Mouse (Mus musculus) CH12.LX (cell line): ENCODE results near the gene Hyal2. TPM values are rescaled to one million over a fixed set of nuclear protein-coding genes. Genes with fewer than 3 reads are reported as not detected.

Source experiments
- DNase-seq: peaks from one replicate; pipeline ENCODE4 v3.0.0-alpha.2; 2013; ENCODE audit errors: extremely low read depth
- H3K27ac ChIP-seq: 2 replicates; pipeline ENCODE4 v1.5.1; 2012; ENCODE audit warnings: low read depth, mild to moderate bottlenecking, control low read depth, moderate library complexity; ENCODE audit not compliant: insufficient read depth
- H3K27me3 ChIP-seq: replicated peaks from 2 replicates; pipeline ENCODE3; 2012; ENCODE audit warnings: inconsistent platforms
- H3K36me3 ChIP-seq, 2 experiments: replicated peaks in 1 of 2; 2 replicates each; pipeline versions ENCODE3 to v1.6.1; 2012; ENCODE audit warnings: inconsistent platforms in 1 of 2, low read length in 1 of 2, mild to moderate bottlenecking in 1 of 2, mixed read lengths in 1 of 2, moderate library complexity in 1 of 2; ENCODE audit not compliant: control insufficient read depth in 1 of 2, insufficient read depth in 1 of 2
- H3K4me1 ChIP-seq, 2 experiments: 2 replicates each; pipeline ENCODE4 v1.6.1; 2012; ENCODE audit warnings: inconsistent platforms in 1 of 2, moderate library complexity in 1 of 2; ENCODE audit not compliant: insufficient read depth in 2 of 2, control insufficient read depth in 1 of 2
- H3K4me2 ChIP-seq: 2 replicates; pipeline ENCODE4 v1.6.1; 2012; ENCODE audit warnings: low read depth, mild to moderate bottlenecking, control low read depth; ENCODE audit not compliant: poor library complexity, insufficient read depth, severe bottlenecking
- H3K4me3 ChIP-seq, 3 experiments: fragments of 150-350 bp in 1 of 3; sonication (generic) in 1 of 3; replicated peaks in 1 of 3; 2 replicates each; pipeline versions ENCODE3 to v1.5.1; 2011 to 2012; ENCODE audit warnings: low read depth in 2 of 3, low read length in 2 of 3, mild to moderate bottlenecking in 2 of 3, moderate library complexity in 2 of 3, control low read depth in 1 of 3, improper control_type of control experiment in 1 of 3, inconsistent platforms in 1 of 3, mixed read lengths in 1 of 3; ENCODE audit not compliant: poor library complexity in 1 of 3
- H3K79me2 ChIP-seq: replicated peaks from 2 replicates; pipeline ENCODE4 v1.6.1; 2012; ENCODE audit warnings: mild to moderate bottlenecking, moderate library complexity; ENCODE audit not compliant: control insufficient read depth, poor library complexity, insufficient read depth, severe bottlenecking; ENCODE audit errors: extremely low read depth
- H3K9ac ChIP-seq: 2 replicates; pipeline ENCODE4 v1.6.1; 2012; ENCODE audit warnings: low read depth, mild to moderate bottlenecking, control low read depth, moderate library complexity; ENCODE audit not compliant: insufficient read depth
- H3K9me3 ChIP-seq: replicated peaks from 2 replicates; pipeline ENCODE3; 2012; ENCODE audit warnings: low read length, inconsistent platforms, mixed read lengths
- BHLHE40 ChIP-seq: IDR thresholded peaks from 2 replicates; pipeline ENCODE4 v1.6.1; 2011; ENCODE audit warnings: mild to moderate bottlenecking, low read depth, low read length, improper control_type of control experiment
- CHD2 ChIP-seq: IDR thresholded peaks from 2 replicates; pipeline ENCODE4 v1.6.1; 2011; ENCODE audit warnings: low read length, improper control_type of control experiment
- ELF1 ChIP-seq: IDR thresholded peaks from 2 replicates; pipeline ENCODE4 v1.6.1; 2014; ENCODE audit warnings: low read depth, mild to moderate bottlenecking, inconsistent platforms, low read length, improper control_type of control experiment
- EP300 ChIP-seq: IDR thresholded peaks from 2 replicates; pipeline ENCODE4 v1.6.1; 2011; ENCODE audit warnings: low read length, improper control_type of control experiment
- ETS1 ChIP-seq: conservative IDR thresholded peaks from 2 replicates; pipeline ENCODE4 v1.6.1; 2012; ENCODE audit warnings: low read depth, mild to moderate bottlenecking, inconsistent platforms, low read length, improper control_type of control experiment, moderate library complexity
- GABPA ChIP-seq: IDR thresholded peaks from 2 replicates; pipeline ENCODE4 v1.6.1; 2012; ENCODE audit warnings: low read depth, low read length, improper control_type of control experiment, inconsistent platforms; ENCODE audit not compliant: insufficient replicate concordance
- HCFC1 ChIP-seq: IDR thresholded peaks from 2 replicates; pipeline ENCODE4 v1.6.1; 2012; ENCODE audit warnings: low read depth, mild to moderate bottlenecking, inconsistent platforms, low read length, improper control_type of control experiment
- JUN ChIP-seq: IDR thresholded peaks from 2 replicates; pipeline ENCODE4 v1.6.1; 2011; ENCODE audit warnings: low read depth, mild to moderate bottlenecking, low read length, improper control_type of control experiment, moderate library complexity; ENCODE audit not compliant: insufficient read depth
- MAZ ChIP-seq: IDR thresholded peaks from 2 replicates; pipeline ENCODE4 v1.6.1; 2012; ENCODE audit warnings: low read depth, mild to moderate bottlenecking, inconsistent platforms, low read length, improper control_type of control experiment, moderate library complexity
- MXI1 ChIP-seq: IDR thresholded peaks from 2 replicates; pipeline ENCODE4 v1.6.1; 2011; ENCODE audit warnings: mild to moderate bottlenecking, low read depth, low read length, improper control_type of control experiment
- NELFE ChIP-seq: IDR thresholded peaks from 2 replicates; pipeline ENCODE4 v1.6.1; 2011; ENCODE audit warnings: low read depth, low read length, improper control_type of control experiment
- PAX5 ChIP-seq: IDR thresholded peaks from 2 replicates; pipeline ENCODE4 v1.6.1; 2012; ENCODE audit warnings: low read length, inconsistent platforms, mixed read lengths
- POLR2A ChIP-seq: IDR thresholded peaks from 2 replicates; pipeline ENCODE4 v1.6.1; 2011; ENCODE audit warnings: low read depth, mild to moderate bottlenecking, improper control_type of control experiment, low read length
- RCOR1 ChIP-seq: conservative IDR thresholded peaks from 2 replicates; pipeline ENCODE4 v1.6.1; 2012; ENCODE audit warnings: low read depth, mild to moderate bottlenecking, inconsistent platforms, low read length, improper control_type of control experiment
- TBP ChIP-seq: conservative IDR thresholded peaks from 2 replicates; pipeline ENCODE4 v1.6.1; 2011; ENCODE audit warnings: low read depth, low read length, improper control_type of control experiment
- TCF12 ChIP-seq: IDR thresholded peaks from 2 replicates; pipeline ENCODE4 v1.6.1; 2014; ENCODE audit warnings: low read depth, mild to moderate bottlenecking, inconsistent platforms, low read length, improper control_type of control experiment
- ZKSCAN1 ChIP-seq: IDR thresholded peaks from 2 replicates; pipeline ENCODE4 v1.6.1; 2012; ENCODE audit warnings: low read depth, inconsistent platforms, low read length, improper control_type of control experiment, borderline replicate concordance
- ZMIZ1 ChIP-seq: IDR thresholded peaks from 2 replicates; pipeline ENCODE4 v1.6.1; 2012; ENCODE audit warnings: low read depth, mild to moderate bottlenecking, inconsistent platforms, low read length, improper control_type of control experiment
- dilution Hi-C: fragments of 300-500 bp; cut with MboI; formaldehyde crosslinking; loops from 2 replicates; pipeline ENCODE4 v1.14.3; 2020; ENCODE audit warnings: low sequenced_read_pairs; ENCODE audit not compliant: extremely low pct_unique_long_range_greater_than_20kb, extremely low pct_ligation_motif_present
- in situ Hi-C: fragments of 300-500 bp; cut with MboI; formaldehyde crosslinking; loops from 3 replicates; pipeline ENCODE4 v1.14.3; 2019; ENCODE audit warnings: low sequenced_read_pairs, low pct_ligation_motif_present, low pct_unique_long_range_greater_than_20kb, mixed read lengths
- polyA plus RNA-seq: library from polyadenylated mRNA; unstranded; fragments of >175 nt; gene quantifications from 2 replicates; pipeline ENCODE4 v1.2.1, GENCODE M21; 2012; ENCODE audit warnings: low read depth; ENCODE audit not compliant: insufficient read length
- total RNA-seq, 2 experiments: library from RNA; depleted of rRNA; stranded (reverse); fragments of 300-350 nt in 1 of 2; fragments of >200 nt in 1 of 2; gene quantifications; 2 replicates each; pipeline ENCODE4 v1.2.3; 2012 to 2014

The Hyal2 gene
- total and polyA plus RNA-seq, 3 experiments: 16.4 to 30.9 (median 26.8) TPM

GRCm38 (mm10) chr9:107605041-107605661, 37.4 kb downstream of the Hyal2 start:
- TF ChIP-seq ZKSCAN1 (no peak), RCOR1 (no peak), NELFE (no peak), TCF12 (no peak), ZMIZ1 (no peak), POLR2A (no peak), PAX5 (no peak), JUN (no peak), EP300 (no peak), ELF1 (no peak), MAZ (no peak), HCFC1 (no peak), ETS1 (no peak), MXI1 (no peak), GABPA (no peak), CHD2 (no peak), TBP (no peak)
- no peaks in the 10 kb centered on the region for H3K79me2 ChIP-seq
- dilution Hi-C loops: no loop called here

GRCm38 (mm10) chr9:107606591-107606990, 38.8 kb downstream of the Hyal2 start:
- DNase-seq: no peak
- no peak for TF ChIP-seq PAX5
- no peak for TF ChIP-seq TBP
- TF ChIP-seq RCOR1: no peak
- no peak for TF ChIP-seq EP300
- no peak for TF ChIP-seq BHLHE40
- dilution Hi-C loops (no loop called here), in situ Hi-C loops (loop anchor here (5.0 kb wide), 1 partner anchor 36 kb away; no protein-coding TSS in a partner anchor)
- H3K36me3 ChIP-seq: peaks cover 0 to 2% of the 10 kb centered on the region in 2 experiments
- H3K4me3 ChIP-seq: no peak overlapping the region
- no peak overlapping the region for H3K9ac ChIP-seq
- H3K27ac ChIP-seq: no peak overlapping the region
- no peaks in the 10 kb centered on the region for H3K9me3 ChIP-seq
- H3K4me1 ChIP-seq: peaks cover 45 to 86% of the 10 kb centered on the region in 2 experiments
- H3K27me3 ChIP-seq: no peaks in the 10 kb centered on the region
- H3K79me2 ChIP-seq: no peaks in the 10 kb centered on the region
- H3K4me2 ChIP-seq: no peak overlapping the region

More at GRCm38 (mm10) chr9:107605041-107605661, 37.4 kb downstream of the Hyal2 start:
- no peaks in the 10 kb centered on the region for H3K9me3 ChIP-seq
- DNase-seq: no peak
- no peak overlapping the region for H3K27ac ChIP-seq
- H3K4me2 ChIP-seq: no peak overlapping the region
- no peaks in the 10 kb centered on the region for H3K27me3 ChIP-seq
- H3K36me3 ChIP-seq: peaks cover 0 to 16% of the 10 kb centered on the region in 2 experiments
- H3K4me3 ChIP-seq: no peak overlapping the region
- H3K4me1 ChIP-seq: peaks cover 41 to 76% of the 10 kb centered on the region in 2 experiments
- in situ Hi-C loops: loop anchor here (5.0 kb wide), 1 partner anchor 37 kb away; no protein-coding TSS in a partner anchor
- H3K9ac ChIP-seq: no peak overlapping the region
